Mouse (Mus musculus): ENCODE measurements around the gene Smug1. TPM values are rescaled to one million over a fixed set of nuclear protein-coding genes. Genes with fewer than 3 reads are reported as not detected.
A peak's percentile ranks its signal among the peaks of the same experiment; 100 is the strongest.

Smug1 gene
- total RNA-seq, 2 experiments from 2014 or later, result 14.5 to 15.4 TPM

- no peak for DNase-seq (ENCODE audit: low spot score in 2 of 2)
Observed at GRCm38 (mm10) chr15:103178137-103178536, 11.2 kb upstream of the Smug1 start.

- no peak for DNase-seq (ENCODE audit: low spot score in 2 of 2)
Observed at GRCm38 (mm10) chr15:103177611-103178041, 10.7 kb upstream of the Smug1 start.

- DNase-seq (ENCODE audit: low spot score in 2 of 2), result peak; percentile 86 to 91
Observed at GRCm38 (mm10) chr15:103176874-103177421, 10.1 kb upstream of the Smug1 start.

GRCm38 (mm10) chr15:103173251-103173650 lies 6.4 kb upstream of the Smug1 start:
- DNase-seq (ENCODE audit: low spot score in 2 of 2), result no peak

GRCm38 (mm10) chr15:103172537-103172936 lies 5.6 kb upstream of the Smug1 start:
- peak in 1 of 2 experiments; percentile 41 for DNase-seq (ENCODE audit: low spot score in 2 of 2)

- DNase-seq (ENCODE audit: low spot score in 2 of 2), result no peak
Observed at GRCm38 (mm10) chr15:103171276-103171675, 4.4 kb upstream of the Smug1 start.

- no peak for DNase-seq (ENCODE audit: low spot score in 2 of 2)
Observed at GRCm38 (mm10) chr15:103170316-103170679, 3.4 kb upstream of the Smug1 start.

- DNase-seq (ENCODE audit: low spot score in 2 of 2), result no peak
Observed at GRCm38 (mm10) chr15:103169612-103170315, 2.9 kb upstream of the Smug1 start.

- no peak for DNase-seq (ENCODE audit: low spot score in 2 of 2)
Observed at GRCm38 (mm10) chr15:103168801-103169611, 2.1 kb upstream of the Smug1 start.

GRCm38 (mm10) chr15:103167786-103168185 lies 894 bp upstream of the Smug1 start:
- no peak for DNase-seq (ENCODE audit: low spot score in 2 of 2)

- DNase-seq (ENCODE audit: low spot score in 2 of 2), result no peak
Observed at GRCm38 (mm10) chr15:103165924-103166323, 968 bp downstream of the Smug1 start.

GRCm38 (mm10) chr15:103165379-103165778 lies 1.5 kb downstream of the Smug1 start:
- DNase-seq (ENCODE audit: low spot score in 2 of 2), result peak; percentile 91 to 95

GRCm38 (mm10) chr15:103163182-103163919 lies 3.5 kb downstream of the Smug1 start:
- DNase-seq (ENCODE audit: low spot score in 2 of 2), result peak; percentile 88 to 95

GRCm38 (mm10) chr15:103157585-103157984 lies 9.3 kb downstream of the Smug1 start:
- no peak for DNase-seq (ENCODE audit: low spot score in 2 of 2)

- DNase-seq (ENCODE audit: low spot score in 2 of 2), result no peak
Observed at GRCm38 (mm10) chr15:103156890-103157289, 10.0 kb downstream of the Smug1 start.

- DNase-seq (ENCODE audit: low spot score in 2 of 2), result no peak
Observed at GRCm38 (mm10) chr15:103155366-103156321, 11.2 kb downstream of the Smug1 start.

- no peak for DNase-seq (ENCODE audit: low spot score in 2 of 2)
Observed at GRCm38 (mm10) chr15:103152890-103153610, 13.8 kb downstream of the Smug1 start.

- DNase-seq (ENCODE audit: low spot score in 2 of 2), result no peak
Observed at GRCm38 (mm10) chr15:103152371-103152770, 14.5 kb downstream of the Smug1 start.

- no peak for DNase-seq (ENCODE audit: low spot score in 2 of 2)
Observed at GRCm38 (mm10) chr15:103147779-103148178, 19.1 kb downstream of the Smug1 start.

- no peak for DNase-seq (ENCODE audit: low spot score in 2 of 2)
Observed at GRCm38 (mm10) chr15:103147422-103147690, 19.5 kb downstream of the Smug1 start.
